Mouse (Mus musculus) B cell, adult 67 days (primary cell): ENCODE results near the gene Gm10376. TPM values are rescaled to one million over a fixed set of nuclear protein-coding genes. Genes with fewer than 3 reads are reported as not detected.

Experiments used
- total RNA-seq, 2 experiments: library from RNA; stranded (reverse); gene quantifications; 4 replicates each; pipeline ENCODE4 v1.2.4; 2023

Gene Gm10376
- not detected for total RNA-seq

DNA sequence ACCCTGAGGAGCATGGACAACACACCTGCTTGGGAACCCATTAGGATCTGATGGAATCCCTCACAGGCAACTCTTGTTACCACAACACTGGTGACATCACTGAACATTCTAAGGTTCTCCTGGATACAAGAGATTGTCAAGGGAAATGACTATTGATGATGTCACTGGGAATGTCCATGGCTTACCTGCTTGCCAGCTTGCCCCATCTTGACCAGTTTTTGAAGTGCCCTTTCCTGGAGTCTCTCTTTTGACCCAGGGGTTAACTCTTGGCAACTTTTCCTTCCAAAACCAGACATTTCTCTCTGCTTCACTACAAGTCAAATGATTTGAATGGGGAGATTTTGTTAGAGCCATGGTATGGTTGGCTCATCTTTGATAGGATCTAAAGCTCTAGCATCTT is at the start of gene Gm10376:
Gm10376 (minus strand) TSS at position 101 of the 400 bp plus-strand sequence.

GRCm38 (mm10) chr14:42993524-42993923 is 21.9 kb downstream of the Gm10376 start, which contains the start of gene Gm8082:
Gm8082 (minus strand) TSS chr14:42993624.

Other genes with a start within 250 kb of the Gm10376 start
- not detected for gene Gm3015, start 246.8 kb downstream of the Gm10376 start, total RNA-seq
- not detected for gene Gm10377, start 217.6 kb downstream of the Gm10376 start, total RNA-seq
- not detected for gene Gm21977, start 162.2 kb downstream of the Gm10376 start, total RNA-seq
- gene Gm8082, start 22.0 kb downstream of the Gm10376 start, total RNA-seq, result not detected
- not detected for gene Gm8094, start 61.0 kb upstream of the Gm10376 start, total RNA-seq
- not detected for gene Gm8104, start 85.0 kb upstream of the Gm10376 start, total RNA-seq
- not detected for gene Gm7233, start 164.2 kb upstream of the Gm10376 start, total RNA-seq
- gene Gm8122, start 219.7 kb upstream of the Gm10376 start, total RNA-seq, result not detected
- gene Gm8126, start 243.0 kb upstream of the Gm10376 start, total RNA-seq, result not detected